Mouse (Mus musculus) ovary, postnatal 10 days (tissue): ENCODE measurements around the gene Ift46.
"Not testable (repeated sequence)": the region's sequence is repeated elsewhere in the genome, so short reads cannot be mapped to it uniquely, and the experiment has no call there.

Source experiments
- DNase-seq: peaks from one replicate; pipeline ENCODE4 v3.0.0; 2022; ENCODE audit warnings: low spot score

Ift46 gene

DNA sequence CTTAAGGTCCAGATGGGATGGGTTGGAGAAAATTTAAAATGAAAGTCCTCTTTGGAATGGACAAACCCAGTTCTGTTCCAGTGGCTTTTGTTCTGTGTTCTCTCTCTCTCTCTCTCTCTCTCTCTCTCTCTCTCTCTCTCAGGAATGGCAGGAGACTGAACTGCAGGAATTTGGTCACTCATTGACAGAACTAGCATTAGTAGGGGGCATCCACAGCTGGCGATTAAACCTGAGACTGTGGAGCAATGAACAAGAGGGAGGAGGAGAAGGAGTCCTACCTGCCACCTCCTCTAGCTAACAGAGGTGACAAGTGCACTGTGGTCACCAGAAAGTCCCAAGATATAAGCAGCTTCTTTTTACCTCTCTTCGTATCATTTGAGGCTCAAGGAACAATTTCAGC is 31.4 kb upstream of the Ift46 start:
- no peak for DNase-seq

DNA sequence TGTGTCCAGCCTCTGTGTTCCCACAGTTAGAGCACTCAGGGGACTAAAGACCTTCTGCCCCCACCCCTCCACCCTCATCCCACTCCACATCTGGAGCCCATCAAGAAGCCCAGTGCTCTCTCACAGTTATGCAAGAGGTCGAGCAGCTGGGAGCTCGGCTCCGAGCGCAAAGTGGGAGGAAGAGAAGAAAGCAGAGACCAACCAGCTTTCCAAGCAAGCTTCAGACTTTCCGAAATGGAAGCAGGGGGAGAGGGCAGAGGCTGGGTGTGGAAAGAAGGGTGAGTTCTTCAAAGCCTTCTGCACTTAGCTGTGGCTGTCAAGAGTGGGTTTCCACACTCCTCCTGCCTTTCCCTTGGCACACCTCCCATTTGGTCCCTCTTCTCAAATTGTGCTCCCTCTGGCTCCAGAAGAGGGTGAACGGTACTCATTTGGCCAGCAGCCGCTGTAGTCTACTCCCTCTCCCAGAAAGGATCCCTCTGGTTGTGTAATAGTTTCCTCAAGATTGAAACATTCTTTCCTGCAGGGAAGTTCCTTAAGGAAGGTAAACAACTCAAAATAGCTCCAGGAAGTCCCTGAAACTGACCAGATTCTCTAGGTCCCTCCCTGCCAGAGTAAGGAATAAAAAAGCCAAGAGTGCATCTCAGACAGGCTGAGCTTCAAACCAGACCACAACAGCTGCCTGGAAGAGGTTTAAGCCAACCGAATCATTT is 30.3 kb upstream of the Ift46 start:
- DNase-seq: no peak

DNA sequence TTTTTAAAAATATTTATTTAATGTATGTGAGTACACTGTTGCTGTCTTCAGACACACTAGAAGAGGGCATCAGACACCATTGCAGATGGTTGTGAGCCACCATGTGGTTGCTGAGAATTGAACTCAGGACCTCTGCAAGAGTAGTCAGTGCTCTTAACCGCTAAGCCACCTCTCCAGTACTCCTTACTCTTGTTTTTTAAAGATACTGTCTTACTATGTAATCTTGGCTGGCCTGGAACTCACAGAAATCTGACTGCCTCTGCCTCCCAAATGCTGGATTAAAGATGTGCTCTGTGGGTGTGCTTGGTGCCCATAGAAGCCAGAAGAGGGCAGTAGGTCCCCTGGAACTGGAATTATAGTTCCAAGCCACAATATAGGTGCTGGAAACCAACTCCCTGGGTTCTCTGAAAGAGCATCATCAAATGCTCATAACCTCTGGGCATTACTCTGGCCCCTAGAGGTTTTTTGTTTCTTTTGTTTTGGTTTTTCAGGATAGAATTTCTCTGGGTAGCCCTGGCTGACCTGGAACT is 27.0 kb upstream of the Ift46 start:
- no peak for DNase-seq

DNA sequence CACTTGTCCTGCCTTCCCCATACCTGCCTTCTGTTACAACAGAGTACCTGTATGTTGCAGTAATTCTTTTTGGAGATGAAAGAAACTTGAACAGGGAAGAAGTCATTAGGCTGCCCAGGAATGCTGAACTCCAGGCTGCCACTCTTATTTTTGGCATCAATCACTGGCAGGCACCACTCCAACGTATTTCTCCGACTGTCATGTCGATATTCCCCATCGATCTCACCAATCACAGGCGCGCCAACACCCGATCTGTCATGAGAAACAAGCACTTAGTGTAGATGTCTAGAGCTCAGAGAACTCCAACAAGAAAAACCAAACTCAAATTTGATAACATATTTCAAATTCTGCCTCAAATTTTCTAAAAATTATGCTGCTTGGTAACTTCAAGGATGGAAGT is 22.3 kb upstream of the Ift46 start:
- no peak for DNase-seq

DNA sequence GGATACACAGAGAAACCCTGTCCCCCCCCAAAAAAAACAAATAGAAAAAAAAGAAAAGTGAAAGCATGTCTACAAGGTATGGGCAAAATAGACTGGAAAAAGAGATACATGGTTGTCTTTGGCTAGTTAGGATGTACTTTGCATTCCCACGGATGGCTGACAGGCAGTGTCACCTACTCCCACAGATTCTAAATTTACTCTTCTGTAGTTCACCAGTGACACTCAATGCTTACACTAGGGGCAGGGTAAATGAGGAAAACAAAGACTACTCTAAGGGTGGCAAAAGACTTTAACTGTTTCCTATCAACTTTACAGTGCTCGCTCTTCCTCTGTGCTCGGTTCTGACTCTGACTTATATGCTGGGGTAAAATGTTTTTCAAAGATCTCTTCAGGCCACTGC is 21.0 kb upstream of the Ift46 start:
- no peak for DNase-seq

DNA sequence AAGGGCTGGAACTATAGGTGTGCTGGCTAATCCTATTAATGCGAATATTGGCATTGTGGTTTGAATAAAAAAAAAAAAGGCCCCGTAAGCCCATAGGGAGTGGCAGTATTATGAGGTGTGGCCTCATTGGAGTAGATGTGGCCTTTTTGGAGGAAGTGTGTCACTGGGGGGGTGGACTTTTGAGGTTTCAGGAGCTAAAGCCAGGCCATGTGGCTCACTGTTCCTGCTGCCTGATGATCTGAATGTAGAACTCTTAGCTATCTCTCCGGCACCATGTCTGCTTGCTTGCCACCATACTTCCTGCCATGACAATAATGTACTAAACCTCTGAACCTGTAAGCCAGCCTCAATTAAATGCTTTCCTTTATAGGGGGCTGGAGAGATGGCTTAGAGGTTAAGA is 20.4 kb upstream of the Ift46 start:
- DNase-seq: no peak

DNA sequence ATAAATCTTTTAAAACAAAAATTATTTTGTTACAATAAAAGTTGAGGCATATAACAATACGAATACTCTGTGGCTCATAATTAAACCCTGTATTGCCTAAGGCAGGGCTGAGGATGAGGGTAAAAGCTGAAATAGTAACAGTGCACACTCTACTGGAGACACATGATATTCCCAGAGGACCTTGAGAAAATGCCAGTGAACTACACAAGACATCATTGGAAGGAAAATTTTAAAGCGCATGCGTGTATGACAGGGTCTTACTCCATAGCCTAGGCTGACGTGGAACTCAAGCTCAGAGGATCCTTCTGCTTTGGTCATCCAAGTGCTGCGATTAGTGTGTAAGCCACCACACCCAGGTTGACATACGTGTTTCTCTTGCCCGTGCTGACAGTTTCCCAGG is 19.2 kb upstream of the Ift46 start:
- DNase-seq: no peak

DNA sequence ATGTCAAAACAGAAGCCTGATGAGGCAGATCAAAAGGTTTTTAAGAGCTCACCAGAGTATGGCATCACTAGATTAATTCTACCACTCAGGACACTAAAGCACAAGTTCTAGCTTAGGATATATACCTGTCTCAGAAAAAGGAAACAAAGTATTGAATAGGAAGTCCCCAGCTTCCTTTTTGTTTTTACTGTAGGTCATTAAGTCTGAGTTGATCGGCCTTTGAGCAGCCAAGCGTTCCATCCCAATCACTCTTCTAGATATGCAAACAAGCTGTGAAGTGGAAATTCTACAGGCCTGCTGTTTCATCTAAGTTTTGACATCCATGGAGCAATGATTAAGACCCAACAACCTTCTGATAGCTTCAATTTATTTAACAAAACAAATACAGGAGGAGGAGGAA is 6.8 kb upstream of the Ift46 start:
- DNase-seq: no peak

DNA sequence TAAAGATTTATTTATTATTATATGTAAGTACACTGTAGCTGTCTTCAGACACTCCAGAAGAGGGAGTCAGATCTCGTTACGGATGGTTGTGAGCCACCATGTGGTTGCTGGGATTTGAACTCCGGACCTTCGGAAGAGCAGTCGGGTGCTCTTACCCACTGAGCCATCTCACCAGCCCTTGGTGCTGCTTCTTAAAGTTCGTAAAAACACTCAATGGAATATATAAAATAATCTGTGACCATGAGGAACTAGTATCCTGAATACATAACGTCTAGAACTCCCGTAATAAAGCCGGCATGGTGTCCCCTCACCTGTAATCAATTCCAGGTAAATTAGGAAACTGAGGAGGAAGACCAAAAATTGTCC is 304 bp downstream of the Ift46 start:
- not testable (repeated sequence) for DNase-seq

DNA sequence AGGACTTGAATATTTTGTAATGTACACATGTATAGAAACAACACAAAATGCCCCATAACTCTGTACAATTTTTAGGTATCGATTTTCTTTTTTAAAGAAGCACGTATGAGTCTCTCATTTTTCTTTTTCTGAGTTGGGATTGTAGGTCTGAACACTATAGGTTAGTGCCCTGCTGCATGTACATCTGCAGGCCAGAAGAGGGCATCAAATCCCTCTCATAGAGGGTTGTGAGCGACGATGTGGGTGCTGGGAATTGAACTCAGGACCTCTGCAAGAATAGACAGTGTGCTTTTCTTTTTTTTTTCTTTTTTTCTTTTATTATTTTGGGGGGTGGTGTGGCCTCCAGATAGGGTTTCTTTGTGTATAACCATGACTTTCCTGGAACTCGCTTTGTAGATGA is 3.7 kb downstream of the Ift46 start:
- DNase-seq: no peak

DNA sequence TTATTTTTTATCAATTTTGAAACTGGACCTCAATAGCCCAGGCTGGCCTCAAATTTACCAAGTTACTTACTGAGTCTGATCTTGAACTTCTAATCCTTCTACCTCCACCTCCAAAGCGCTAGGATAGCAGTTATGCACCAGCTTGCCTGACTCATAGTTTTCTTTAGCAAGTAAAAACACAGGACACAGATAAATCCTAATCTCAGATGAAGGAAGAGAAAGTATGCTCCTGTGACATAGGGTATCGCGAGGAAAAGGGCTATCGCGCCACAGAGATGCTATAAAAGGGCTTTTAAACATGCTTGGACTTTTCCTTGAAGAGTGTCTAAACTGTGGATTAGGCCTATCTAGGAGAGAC is 4.7 kb downstream of the Ift46 start:
- no peak for DNase-seq

DNA sequence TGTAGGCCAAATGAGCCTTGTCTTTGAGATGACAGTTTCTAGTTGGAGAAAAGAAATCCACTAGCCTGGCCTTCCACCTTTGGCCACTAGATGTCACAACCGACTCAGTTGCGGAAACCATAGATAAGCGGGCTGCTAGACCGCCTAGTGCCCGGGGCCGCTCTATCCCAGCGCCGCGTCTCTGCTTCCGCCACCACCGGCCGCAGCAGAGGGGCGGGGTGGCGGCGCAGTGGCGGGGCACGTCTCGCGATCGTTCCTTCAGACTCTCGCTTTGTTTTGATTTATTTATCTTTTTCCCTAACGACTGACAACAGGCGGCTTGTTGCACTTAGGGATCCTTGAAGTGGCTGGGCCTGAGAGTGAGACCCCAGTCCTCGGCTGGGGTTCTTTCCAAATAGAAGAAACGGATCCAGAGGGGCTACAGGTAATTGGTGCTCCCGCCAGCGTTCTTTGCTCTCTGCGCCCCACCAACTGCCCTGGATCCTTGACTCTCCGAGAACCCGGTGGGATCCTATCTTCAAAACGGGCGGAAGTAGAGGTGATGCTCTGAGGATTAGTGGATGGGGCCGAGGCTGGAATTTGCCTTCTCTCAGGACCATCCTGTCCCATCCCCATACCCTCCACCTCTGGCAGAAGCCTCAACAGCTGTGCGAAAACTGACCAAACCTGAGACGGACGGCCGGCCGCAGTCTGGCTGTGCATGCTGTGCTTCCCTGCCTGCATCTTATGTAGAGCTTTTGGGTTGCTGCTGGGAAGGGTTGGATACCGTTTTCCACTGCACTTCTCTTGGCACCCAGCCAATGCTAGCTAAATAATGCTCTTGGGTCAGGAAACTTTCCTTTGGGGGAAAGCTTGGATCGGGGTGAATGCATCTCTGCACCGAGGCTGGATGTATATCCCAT is 5.3 kb downstream of the Ift46 start:
- DNase-seq: peak; percentile 79

DNA sequence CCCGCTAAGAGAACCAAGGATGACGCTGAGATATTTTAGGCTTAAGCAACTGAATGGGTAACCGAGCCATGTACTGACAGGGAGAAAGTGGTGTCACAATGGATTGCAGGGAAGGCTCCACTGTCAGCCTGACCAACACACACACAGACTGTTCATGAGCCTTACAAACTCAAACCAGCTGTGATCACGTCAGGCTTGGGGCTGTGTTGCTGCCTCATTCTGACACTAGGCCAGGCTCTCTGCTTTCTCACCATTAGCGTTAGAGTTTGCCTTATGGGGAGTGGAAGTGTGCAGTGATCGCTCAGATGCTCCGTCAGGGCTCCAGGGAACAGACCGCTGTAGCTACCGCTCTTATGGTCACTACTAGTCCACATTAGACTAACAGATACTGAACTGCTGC is 25.1 kb downstream of the Ift46 start:
- DNase-seq: no peak

DNA sequence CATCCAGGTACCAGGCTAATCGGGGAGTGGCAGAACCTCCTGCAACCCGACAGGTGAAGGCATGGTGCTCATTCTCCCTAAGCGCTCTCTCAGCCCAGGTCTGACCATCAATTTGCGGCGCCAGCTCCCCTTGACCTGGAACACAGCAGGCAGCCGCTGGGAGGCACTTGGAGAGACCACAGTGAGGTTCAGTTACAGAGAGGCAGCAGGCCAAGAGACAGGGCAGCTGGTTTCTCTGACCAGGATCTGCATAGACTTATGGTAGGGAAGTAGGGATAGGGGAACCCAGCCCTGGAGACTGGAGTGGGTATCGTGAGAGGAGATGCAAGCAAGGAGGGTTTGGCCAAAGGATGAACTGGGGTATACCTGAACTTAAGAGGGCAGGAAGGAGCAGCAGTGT is 30.6 kb downstream of the Ift46 start:
- no peak for DNase-seq

DNA sequence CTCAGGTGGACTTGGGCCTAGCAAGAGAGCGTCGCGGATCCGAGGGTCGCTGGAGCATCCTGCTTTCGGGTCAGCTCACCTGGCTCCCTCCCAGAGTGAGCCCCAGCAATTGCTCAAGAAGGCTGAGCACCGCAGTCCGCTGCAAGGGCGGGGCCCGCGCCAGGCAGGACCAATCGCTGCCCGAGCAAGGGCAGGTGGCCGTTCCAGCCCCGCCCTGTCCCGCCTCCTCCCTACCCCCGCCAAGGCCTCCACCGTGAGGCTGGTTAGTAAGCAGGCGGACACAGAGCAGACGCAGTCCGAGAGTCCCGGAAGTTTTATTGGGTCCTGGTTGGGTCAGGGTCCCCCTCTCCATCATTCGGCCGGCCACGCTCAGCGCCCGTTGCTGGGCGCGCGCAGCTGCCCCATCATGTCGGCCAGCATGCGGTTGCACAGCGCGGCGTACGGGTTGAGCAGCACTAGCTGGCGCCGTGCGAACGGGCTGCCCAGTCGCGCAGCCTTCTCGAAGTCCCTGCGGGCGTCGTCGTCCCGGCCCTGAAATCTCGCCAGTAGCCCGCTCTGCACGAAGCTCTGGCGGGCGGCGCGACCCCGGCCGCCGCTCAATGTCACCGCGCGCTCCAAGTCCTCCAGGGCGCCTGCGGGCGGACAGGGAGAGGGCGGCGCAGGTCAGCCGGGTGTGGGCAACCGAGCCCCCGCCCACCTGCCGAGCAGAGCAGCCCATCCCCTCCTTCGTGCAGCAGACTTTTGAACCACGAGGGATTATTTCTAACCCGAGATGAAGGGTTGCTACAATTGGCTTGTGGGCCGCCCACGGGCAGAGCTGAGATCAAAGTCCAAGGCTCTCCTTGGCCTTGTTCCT is 31.6 kb downstream of the Ift46 start, which contains the start of gene Tmem25:
TSS of gene Tmem25 (minus strand) at position 206 of the 856 bp plus-strand sequence.
- peak; percentile 57 for DNase-seq

DNA sequence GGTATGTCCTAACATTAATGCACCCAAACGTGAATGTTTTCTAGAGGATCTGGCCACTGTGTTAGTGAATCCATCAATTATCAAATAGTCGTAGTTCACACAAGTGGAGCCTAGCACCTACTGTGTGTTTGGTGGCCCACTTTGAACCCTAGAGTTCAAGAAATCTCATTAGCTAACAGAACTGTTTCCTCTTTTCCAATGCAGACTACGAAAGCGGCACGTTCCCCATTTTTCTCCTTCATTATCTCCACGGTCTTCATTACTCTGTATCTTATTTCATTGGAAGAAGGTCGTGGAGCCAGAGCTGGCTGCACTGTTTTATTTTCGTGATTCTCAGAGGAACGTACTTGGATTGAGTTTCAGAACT is 32.2 kb downstream of the Ift46 start:
- no peak for DNase-seq

DNA sequence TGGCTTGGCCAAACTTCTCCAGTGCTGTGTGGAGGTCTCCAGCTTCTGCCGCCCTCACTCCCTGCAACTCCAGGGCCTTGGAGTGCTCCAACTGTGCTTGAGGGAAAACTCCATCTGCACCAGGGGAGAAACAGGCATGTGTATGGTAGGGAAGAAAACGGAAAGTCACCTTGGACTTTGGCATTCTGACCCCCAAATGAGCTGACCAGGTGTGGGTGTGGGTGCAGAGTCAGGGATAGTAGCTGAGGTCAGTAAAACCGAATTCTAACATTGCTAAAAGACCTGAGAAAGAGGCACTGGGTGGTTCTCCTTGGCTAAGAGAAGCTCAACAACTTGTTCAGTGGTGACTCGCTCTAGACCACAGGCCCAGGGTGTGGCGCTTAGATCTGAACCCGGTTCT is 34.0 kb downstream of the Ift46 start:
- no peak for DNase-seq

DNA sequence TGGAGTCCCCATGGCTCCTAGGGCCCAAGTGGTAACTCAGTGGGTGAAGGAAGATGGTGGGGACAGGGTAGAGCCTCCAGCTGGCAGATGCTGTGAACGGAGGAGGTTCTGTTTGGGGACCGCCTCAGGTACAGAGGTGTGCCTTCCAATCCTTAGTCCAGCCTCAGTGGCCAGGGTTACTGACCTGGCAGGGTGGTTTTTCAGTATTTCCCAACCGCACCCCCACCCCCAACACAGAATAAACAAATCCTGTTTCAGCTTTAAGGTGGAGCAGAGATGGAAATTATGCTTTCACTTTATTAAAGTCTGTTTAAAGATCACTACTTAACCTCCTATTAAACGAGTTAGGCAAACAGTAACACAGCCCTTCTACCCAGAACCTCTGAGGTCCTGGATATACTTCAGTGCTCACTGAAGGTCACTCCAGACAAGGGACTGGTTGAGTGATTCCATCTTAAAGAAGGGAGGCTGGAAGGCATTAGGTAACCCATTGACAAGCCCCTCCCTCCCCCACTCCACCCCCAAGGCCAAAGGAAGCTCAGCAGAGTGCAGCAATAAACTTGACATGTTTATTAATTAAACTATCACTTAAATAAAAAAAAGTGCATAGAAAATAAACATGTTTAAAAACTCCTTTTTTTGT is 35.2 kb downstream of the Ift46 start, which contains the start of gene Ttc36:
TSS of gene Ttc36 (minus strand) at position 265 of the 643 bp plus-strand sequence.
- DNase-seq: no peak

DNA sequence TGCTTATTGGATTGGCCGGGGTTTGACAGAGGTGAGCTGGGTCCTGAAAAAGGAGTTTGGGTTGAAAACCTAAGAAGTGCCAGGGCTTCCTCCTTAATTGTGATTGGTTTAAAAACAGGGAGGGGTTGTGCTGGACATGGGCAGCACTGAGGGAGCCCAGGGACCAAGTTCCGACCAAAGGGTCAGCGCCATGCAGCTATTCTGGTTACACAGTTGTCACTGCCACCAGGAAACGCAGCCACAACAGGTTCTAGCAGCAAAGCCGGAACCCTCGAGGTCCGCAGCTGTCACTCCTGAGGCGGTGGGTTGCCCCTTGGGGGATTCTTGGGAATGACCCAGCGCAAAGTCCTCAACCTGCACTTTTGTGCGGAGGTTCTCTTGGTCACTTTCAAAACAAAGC is 37.0 kb downstream of the Ift46 start:
- DNase-seq: no peak

DNA sequence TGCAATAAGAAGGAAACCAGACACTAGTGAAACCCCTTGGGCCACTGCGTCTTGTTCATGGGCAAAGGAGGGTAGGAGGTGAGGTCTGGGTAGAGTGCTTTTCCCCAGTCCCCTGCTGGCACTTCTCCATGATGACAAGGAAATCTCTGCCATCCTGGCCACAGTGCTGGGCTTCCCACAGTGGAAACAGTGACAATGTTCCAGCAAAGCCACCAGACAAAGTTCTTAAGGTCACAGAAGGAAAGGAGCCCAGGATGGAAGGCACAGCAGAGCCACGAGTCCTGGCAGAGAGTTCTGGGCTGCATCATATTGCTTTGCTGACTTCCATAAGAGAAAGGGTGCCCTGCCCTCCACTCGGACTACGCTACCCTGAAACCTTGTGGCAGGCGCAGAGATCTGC is 37.8 kb downstream of the Ift46 start:
- DNase-seq: no peak

DNA sequence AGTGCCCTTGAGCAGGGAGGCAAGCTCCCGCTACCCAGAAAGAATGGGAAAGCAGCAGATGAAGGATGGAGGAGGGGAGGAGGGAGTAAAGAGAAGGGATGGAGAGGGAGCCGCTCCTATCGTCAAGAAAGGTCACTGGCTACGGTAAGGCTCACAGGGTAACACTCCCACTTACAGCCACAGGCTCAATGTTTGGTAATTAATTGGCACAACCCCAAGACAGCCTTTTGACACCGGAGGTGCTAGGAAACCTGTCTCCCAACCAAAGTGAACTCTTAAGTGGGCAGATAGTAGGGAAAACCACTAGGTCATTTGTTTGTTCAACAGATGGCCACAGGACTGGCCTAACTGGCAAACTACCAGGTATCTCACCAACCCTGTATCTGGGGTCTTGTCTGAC is 39.4 kb downstream of the Ift46 start:
- no peak for DNase-seq

DNA sequence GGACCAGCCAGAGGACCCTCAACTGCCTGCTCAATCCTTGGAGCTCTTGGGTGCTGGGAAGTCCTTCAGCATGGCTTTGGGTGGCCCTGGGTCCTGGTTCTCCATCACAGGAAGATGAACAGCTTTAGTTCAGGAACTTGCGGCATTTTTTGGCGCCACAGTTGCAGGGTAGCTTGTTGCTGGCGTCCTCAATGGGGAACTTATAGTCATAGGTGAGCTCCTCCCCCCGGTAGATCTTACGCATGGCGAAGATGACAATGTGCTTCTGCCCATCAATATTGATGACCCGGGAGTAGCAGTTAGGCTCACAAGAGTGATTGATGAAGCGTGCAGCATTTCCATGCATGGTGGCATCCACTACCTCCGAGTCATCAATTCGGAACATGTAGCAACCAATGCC is 40.1 kb downstream of the Ift46 start:
- DNase-seq: no peak
